Mouse (Mus musculus) lung, embryonic 14.5 days (tissue): ENCODE data around the gene Btn1a1. TPM values are rescaled to one million over a fixed set of nuclear protein-coding genes. Genes with fewer than 3 reads are reported as not detected.

Source experiments
- ATAC-seq: fragments of 200-750 bp; cut with Nextera tagmentation; 2 replicates; pipeline ENCODE4 v1.8.0; 2017; ENCODE audit warnings: mild to moderate bottlenecking, moderate TSS enrichment, moderate library complexity; ENCODE audit not compliant: insufficient read depth
- DNase-seq: peaks from one replicate; pipeline ENCODE4 v3.0.0-alpha.2; 2015
- H3K27ac ChIP-seq: fragments of 300-500 bp; sonication (generic); 2 replicates; pipeline ENCODE4 v1.5.1; 2014; ENCODE audit warnings: low read depth, mild to moderate bottlenecking, moderate library complexity
- H3K27me3 ChIP-seq: fragments of 300-500 bp; sonication (generic); 2 replicates; pipeline ENCODE4 v1.6.1; 2014; ENCODE audit warnings: low read length, control low read depth; ENCODE audit not compliant: insufficient read depth
- H3K36me3 ChIP-seq: fragments of 300-500 bp; sonication (generic); 2 replicates; pipeline ENCODE4 v1.6.1; 2014; ENCODE audit warnings: control low read depth; ENCODE audit not compliant: insufficient read depth
- H3K4me1 ChIP-seq: fragments of 300-500 bp; sonication (generic); 2 replicates; pipeline ENCODE4 v1.6.1; 2014; ENCODE audit warnings: antibody characterized with exemption, control low read depth; ENCODE audit not compliant: insufficient read depth
- H3K4me2 ChIP-seq: fragments of 300-500 bp; sonication (generic); 2 replicates; pipeline ENCODE4 v1.6.1; 2014; ENCODE audit warnings: mild to moderate bottlenecking
- H3K4me3 ChIP-seq: fragments of 300-500 bp; sonication (generic); 2 replicates; pipeline ENCODE4 v1.5.1; 2014; ENCODE audit warnings: low read depth, low read length
- H3K9ac ChIP-seq: fragments of 300-500 bp; sonication (generic); 2 replicates; pipeline ENCODE4 v1.6.1; 2014
- H3K9me3 ChIP-seq: fragments of 300-500 bp; sonication (generic); 2 replicates; pipeline ENCODE4 v1.6.1; 2016; ENCODE audit warnings: low read depth, low read length, control low read depth
- CTCF ChIP-seq: IDR thresholded peaks from 2 replicates; pipeline ENCODE4 v1.5.1; 2016; ENCODE audit warnings: antibody characterized with exemption, low read depth
- WGBS: fragments of 180-500 bp; shearing (Covaris S2); extraction: QIAGEN DNeasy Blood & Tissue Kit; methylation state at CpG from one replicate; pipeline ENCODE4 v1.1.7; 2014; 5-methylcytosine and 5-hydroxymethylcytosine counted together
- polyA plus RNA-seq: library from polyadenylated mRNA; unstranded; fragments of >200 nt; fragmentation: Nextera tagmentation; extraction: Ambion mirVana; gene quantifications from 2 replicates; pipeline ENCODE4 v1.2.1, GENCODE M21; 2014

Gene Btn1a1
- polyA plus RNA-seq, 1 experiment from 2014 or later, result 0.18 TPM

DNA sequence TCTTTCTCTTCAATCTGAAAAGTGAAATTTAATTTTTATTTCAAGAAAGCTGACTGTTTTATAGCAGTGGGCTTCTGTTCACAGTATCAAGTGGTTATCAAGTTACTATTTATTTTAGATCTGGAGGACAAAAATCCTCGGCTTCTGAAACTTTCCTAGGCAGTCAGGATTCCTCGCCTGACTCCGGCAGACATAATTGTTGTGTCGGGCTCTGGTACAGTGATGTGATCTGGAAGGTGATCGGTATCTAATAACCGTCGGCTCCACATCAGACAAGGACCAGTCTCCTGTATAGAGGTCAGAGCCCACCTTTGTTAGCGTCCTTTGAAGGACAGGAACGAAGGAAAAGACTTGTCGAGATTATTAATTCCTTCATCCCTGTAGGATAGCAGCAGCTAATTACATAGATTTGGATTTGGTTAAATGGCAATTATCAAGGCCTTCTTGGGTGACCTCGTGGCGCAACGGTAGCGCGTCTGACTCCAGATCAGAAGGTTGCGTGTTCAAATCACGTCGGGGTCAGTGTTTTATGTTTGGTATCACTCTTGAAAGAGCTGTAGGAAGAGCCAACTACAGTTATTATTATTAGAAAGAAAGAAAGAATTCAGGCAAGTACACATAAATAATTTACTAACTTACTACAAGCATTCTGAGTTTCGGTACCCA, 32.1 kb upstream of the Btn1a1 start:
- no peak overlapping the region for H3K9ac ChIP-seq
- WGBS, result 3% methylated on average over 19 of the region's 19 CpGs
- no peak for TF ChIP-seq CTCF

GRCm38 (mm10) chr13:23495526-23495925, 29.8 kb upstream of the Btn1a1 start:
- H3K27me3 ChIP-seq, result no peaks in the 10 kb centered on the region
- DNase-seq (no peak), ATAC-seq (no peak)
- no peak overlapping the region for H3K4me2 ChIP-seq
- no peak overlapping the region for H3K4me3 ChIP-seq
- no peak overlapping the region for H3K9ac ChIP-seq
- TF ChIP-seq CTCF, result no peak
- WGBS, result 81% methylated on average over 6 of the region's 6 CpGs
- H3K27ac ChIP-seq, result no peak overlapping the region
- no peaks in the 10 kb centered on the region for H3K9me3 ChIP-seq
- H3K36me3 ChIP-seq, result no peaks in the 10 kb centered on the region
- peaks cover 14% of the 10 kb centered on the region for H3K4me1 ChIP-seq

More for the DNA sequence above, 32.1 kb upstream of the Btn1a1 start:
- no peaks in the 10 kb centered on the region for H3K36me3 ChIP-seq
- H3K27me3 ChIP-seq, result no peaks in the 10 kb centered on the region
- peak overlapping the region; percentile 30 for H3K4me3 ChIP-seq
- DNase-seq (peak; percentile 81), ATAC-seq (no peak)
- H3K27ac ChIP-seq, result no peak overlapping the region
- H3K4me2 ChIP-seq, result peak overlapping the region; percentile 62
- peaks cover 19% of the 10 kb centered on the region for H3K4me1 ChIP-seq
- no peaks in the 10 kb centered on the region for H3K9me3 ChIP-seq

DNA sequence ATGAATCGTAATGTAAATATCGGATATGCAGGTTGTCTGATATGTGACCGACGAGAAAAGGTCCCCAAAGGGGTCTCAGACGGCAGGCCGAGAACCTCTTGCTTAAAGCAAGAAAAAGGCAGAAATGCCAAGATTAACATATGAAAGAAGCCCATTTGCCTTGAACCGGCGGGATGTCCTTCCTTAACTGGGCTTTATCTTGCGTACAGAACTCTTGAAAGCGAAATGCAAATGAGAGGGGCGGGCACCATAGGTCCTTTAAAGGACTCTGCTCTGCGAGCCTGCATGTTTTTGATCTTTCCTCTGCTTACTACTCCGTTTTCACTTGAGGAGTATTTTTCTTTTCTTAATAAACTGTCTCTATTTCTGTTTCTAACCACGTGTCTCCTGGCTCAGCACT, 26.3 kb upstream of the Btn1a1 start:
- H3K36me3 ChIP-seq, result no peaks in the 10 kb centered on the region
- H3K9me3 ChIP-seq, result no peaks in the 10 kb centered on the region
- ATAC-seq (no peak), DNase-seq (peak; percentile 65)
- H3K4me1 ChIP-seq, result peaks cover under 1% of the 10 kb centered on the region; the same call in 1 of the 2 replicates
- no peak overlapping the region for H3K9ac ChIP-seq
- H3K27me3 ChIP-seq, result no peaks in the 10 kb centered on the region
- WGBS, result 10% methylated on average over 14 of the region's 14 CpGs
- TF ChIP-seq CTCF, result no peak
- H3K4me2 ChIP-seq, result peak overlapping the region; percentile 56
- H3K4me3 ChIP-seq, result peak overlapping the region; percentile 24
- no peak overlapping the region for H3K27ac ChIP-seq

GRCm38 (mm10) chr13:23491263-23491662, 25.6 kb upstream of the Btn1a1 start:
- Histone ChIP-seq H3K9me3 (no peaks in the 10 kb centered on the region), H3K4me2 (no peak overlapping the region), H3K27me3 (no peaks in the 10 kb centered on the region), H3K4me1 (no peaks in the 10 kb centered on the region), H3K36me3 (no peaks in the 10 kb centered on the region), H3K4me3 (no peak overlapping the region), H3K9ac (no peak overlapping the region), H3K27ac (no peak overlapping the region)
- ATAC-seq (no peak), DNase-seq (no peak)
- 11% methylated on average over 1 of the region's 1 CpGs for WGBS
- TF ChIP-seq CTCF, result no peak

GRCm38 (mm10) chr13:23490863-23491262, 25.2 kb upstream of the Btn1a1 start:
- no peaks in the 10 kb centered on the region for H3K27me3 ChIP-seq
- H3K36me3 ChIP-seq, result no peaks in the 10 kb centered on the region
- H3K27ac ChIP-seq, result no peak overlapping the region
- WGBS, result 43% methylated on average over 1 of the region's 1 CpGs
- no peak for DNase-seq
- no peaks in the 10 kb centered on the region for H3K4me1 ChIP-seq
- ATAC-seq, result no peak
- TF ChIP-seq CTCF, result no peak
- H3K4me2 ChIP-seq, result no peak overlapping the region
- no peak overlapping the region for H3K9ac ChIP-seq
- no peaks in the 10 kb centered on the region for H3K9me3 ChIP-seq
- no peak overlapping the region for H3K4me3 ChIP-seq

DNA sequence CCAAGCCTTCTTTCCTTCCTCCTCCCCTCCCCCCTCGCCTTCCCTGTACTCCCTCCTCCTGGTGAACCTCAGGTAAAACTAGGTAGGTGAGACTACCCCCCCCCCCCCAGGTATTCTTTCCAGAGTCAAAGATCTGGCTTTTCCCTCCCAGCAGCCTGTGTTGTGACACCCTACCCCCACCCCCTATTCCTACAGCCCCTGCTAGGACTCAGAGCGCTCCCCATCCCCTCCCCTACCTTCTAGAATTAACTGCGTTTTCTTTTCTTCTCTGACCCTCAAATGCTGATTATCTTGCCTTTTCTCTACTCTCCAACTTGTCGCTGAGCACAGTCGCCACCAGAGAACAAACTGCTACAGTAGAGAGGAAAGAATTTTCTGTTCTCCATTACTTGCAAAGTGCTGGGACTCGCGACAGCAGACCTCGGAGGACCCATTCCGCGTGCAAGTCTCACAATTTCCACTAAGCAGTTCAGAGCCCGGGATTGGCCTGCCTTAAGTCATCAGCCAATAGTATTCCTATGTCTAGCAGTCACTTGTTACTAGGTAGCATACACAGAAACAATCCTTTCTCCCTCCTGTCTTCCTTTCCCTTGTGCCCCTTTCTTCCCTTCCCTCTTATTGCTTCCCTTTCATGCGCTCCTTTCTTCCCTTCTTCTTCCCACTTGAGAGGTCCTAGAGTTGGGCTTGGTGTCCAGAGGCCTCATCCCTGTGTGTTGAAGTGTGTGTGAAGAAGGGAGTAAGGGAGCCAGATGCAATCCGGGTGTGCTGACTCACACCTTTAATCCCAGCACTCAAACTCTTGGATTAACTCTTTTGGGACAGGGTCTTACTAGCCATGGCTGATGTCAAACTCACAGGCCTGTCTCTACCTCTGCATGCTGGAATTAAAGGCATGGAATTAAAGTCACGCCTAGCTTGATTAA, 23.0 kb upstream of the Btn1a1 start, which contains the start of gene Btn2a2:
Btn2a2 (minus strand) TSS at position 458 of the 923 bp plus-strand sequence.
- WGBS, result 2% methylated on average over 13 of the region's 14 CpGs
- DNase-seq, result peak; percentile 90
- ATAC-seq, result peak; percentile 98
- Histone ChIP-seq H3K4me1 (no peaks in the 10 kb centered on the region), H3K4me2 (peak within 1 kb of the TSS; percentile 57), H3K27me3 (no peaks in the 10 kb centered on the region), H3K9me3 (no peaks in the 10 kb centered on the region), H3K27ac (no peak within 1 kb of the TSS), H3K9ac (no peak within 1 kb of the TSS; the same call in 1 of the 2 replicates), H3K36me3 (no peaks in the 10 kb centered on the region), H3K4me3 (peak within 1 kb of the TSS; percentile 27)
- no peak for TF ChIP-seq CTCF

DNA sequence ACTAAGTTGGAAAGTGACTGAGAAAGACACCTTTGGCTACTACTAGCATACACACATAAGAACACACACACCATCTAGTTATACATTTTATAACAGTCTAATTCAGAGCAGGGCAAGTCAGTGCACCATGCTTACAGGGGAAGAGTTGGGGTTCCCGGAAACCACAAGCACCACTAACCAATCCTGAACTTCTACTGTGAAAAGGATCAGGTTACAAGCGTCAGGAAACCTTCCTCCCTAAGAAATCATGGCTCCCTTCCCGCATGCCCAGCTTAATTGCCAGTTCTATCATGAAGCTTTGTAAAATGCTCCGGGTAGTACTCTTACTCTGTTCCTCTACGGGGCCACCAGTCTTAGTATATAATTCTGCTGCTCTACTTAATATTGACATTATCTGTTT, 19.6 kb upstream of the Btn1a1 start:
- DNase-seq, result no peak
- no peaks in the 10 kb centered on the region for H3K4me1 ChIP-seq
- no peak overlapping the region for H3K27ac ChIP-seq
- no peak for ATAC-seq
- H3K9ac ChIP-seq, result no peak overlapping the region
- 39% methylated on average over 5 of the region's 5 CpGs for WGBS
- H3K4me2 ChIP-seq, result no peak overlapping the region
- H3K9me3 ChIP-seq, result no peaks in the 10 kb centered on the region
- no peaks in the 10 kb centered on the region for H3K27me3 ChIP-seq
- no peak for TF ChIP-seq CTCF
- no peaks in the 10 kb centered on the region for H3K36me3 ChIP-seq
- no peak overlapping the region for H3K4me3 ChIP-seq
